7 mouse cellular contexts compared by ENCODE assay signal in genomic region chr9:59035342-59036158, GRCm38 (mm10). TPM values are rescaled to one million over a fixed set of nuclear protein-coding genes. Genes with fewer than 3 reads are reported as not detected.
DNase-seq lines count a peak whose midpoint lies in the region; ATAC-seq and TF ChIP-seq lines count a peak whose summit lies in the region.

No protein-coding gene starts in this region.

- ATAC-seq in intestine, postnatal 0 days, result no peak
- peak; percentile 32 for ATAC-seq in midbrain, embryonic 13.5 days
- ATAC-seq in stomach, postnatal 0 days (ENCODE audit: low FRiP score, low TSS enrichment), result no peak

- peak overlapping the region; percentile 89 for H3K9ac ChIP-seq in intestine, postnatal 0 days (ENCODE audit: low read depth, low read length)
- H3K9ac ChIP-seq in midbrain, embryonic 13.5 days (replicated peaks), result peak overlapping the region; percentile 93
- peak overlapping the region; percentile 96 for H3K9ac ChIP-seq in stomach, postnatal 0 days (ENCODE audit: low read length)

- H3K36me3 ChIP-seq in intestine, postnatal 0 days (ENCODE audit: control insufficient read depth, insufficient read depth), result no peaks in the 10 kb centered on the region
- H3K36me3 ChIP-seq in limb, embryonic 10.5 days, result no peaks in the 10 kb centered on the region
- H3K36me3 ChIP-seq in midbrain, embryonic 13.5 days, result no peaks in the 10 kb centered on the region
- H3K36me3 ChIP-seq in stomach, postnatal 0 days (ENCODE audit: control insufficient read depth, insufficient read depth, low read length), result no peaks in the 10 kb centered on the region

- under 1% methylated on average over 60 of the region's 63 CpGs for WGBS in intestine, postnatal 0 days
- WGBS in limb, embryonic 10.5 days, result under 1% methylated on average over 62 of the region's 63 CpGs
- under 1% methylated on average over 61 of the region's 63 CpGs for WGBS in midbrain, embryonic 13.5 days
- under 1% methylated on average over 55 of the region's 63 CpGs for WGBS in stomach, postnatal 0 days

- TF ChIP-seq EP300 in stomach, postnatal 0 days (optimal IDR thresholded peaks at IDR 0.05), result no peak

- DNase-seq in adrenal gland, adult 8-10 months, result peak; percentile 26
- peak; percentile 30 to 52 for DNase-seq in cerebellum, postnatal 4 days (ENCODE audit: low spot score in 2 of 2)
- peak; percentile 47 for DNase-seq in gastrocnemius, postnatal 10 days
- DNase-seq in limb, embryonic 10.5 days (ENCODE audit: low spot score), result peak; percentile 69
- peak; percentile 57 for DNase-seq in stomach, postnatal 0 days (ENCODE audit: low spot score)

- H3K9me3 ChIP-seq in intestine, postnatal 0 days (ENCODE audit: control insufficient read depth), result no peaks in the 10 kb centered on the region
- H3K9me3 ChIP-seq in limb, embryonic 10.5 days (replicated peaks), result no peaks in the 10 kb centered on the region
- H3K9me3 ChIP-seq in midbrain, embryonic 13.5 days, result no peaks in the 10 kb centered on the region
- H3K9me3 ChIP-seq in stomach, postnatal 0 days (ENCODE audit: control insufficient read depth, low read length), result no peaks in the 10 kb centered on the region

- peak overlapping the region; percentile 92 for H3K4me3 ChIP-seq in intestine, postnatal 0 days (ENCODE audit: low read depth, low read length)
- peak overlapping the region; percentile 98 for H3K4me3 ChIP-seq in limb, embryonic 10.5 days
- peak overlapping the region; percentile 87 for H3K4me3 ChIP-seq in midbrain, embryonic 13.5 days (replicated peaks)
- H3K4me3 ChIP-seq in stomach, postnatal 0 days (ENCODE audit: low read depth, low read length), result peak overlapping the region; percentile 95

- TF ChIP-seq CTCF in intestine, postnatal 0 days (IDR thresholded peaks at IDR 0.05; ENCODE audit: low read depth), result peak; percentile 60
- TF ChIP-seq CTCF in stomach, postnatal 0 days (IDR thresholded peaks at IDR 0.05; ENCODE audit: low read depth), result peak; percentile 63

- no peaks in the 10 kb centered on the region; the same call in 1 of the 2 replicates for H3K4me1 ChIP-seq in intestine, postnatal 0 days (replicated peaks; ENCODE audit: control insufficient read depth, insufficient read depth, low read length)
- H3K4me1 ChIP-seq in limb, embryonic 10.5 days, result peaks cover 39% of the 10 kb centered on the region
- peaks cover 33% of the 10 kb centered on the region for H3K4me1 ChIP-seq in midbrain, embryonic 13.5 days (replicated peaks)
- no peaks in the 10 kb centered on the region for H3K4me1 ChIP-seq in stomach, postnatal 0 days (replicated peaks; ENCODE audit: control insufficient read depth, insufficient read depth)

- H3K27ac ChIP-seq in intestine, postnatal 0 days (ENCODE audit: low read depth, low read length), result peak overlapping the region; percentile 96
- H3K27ac ChIP-seq in limb, embryonic 10.5 days, result peak overlapping the region; percentile 99
- H3K27ac ChIP-seq in midbrain, embryonic 13.5 days, result peak overlapping the region; percentile 100
- H3K27ac ChIP-seq in stomach, postnatal 0 days (replicated peaks), result peak overlapping the region; percentile 99

- H3K4me2 ChIP-seq in intestine, postnatal 0 days (replicated peaks; ENCODE audit: low read depth), result peak overlapping the region; percentile 94
- H3K4me2 ChIP-seq in midbrain, embryonic 13.5 days (replicated peaks), result peak overlapping the region; percentile 65
- H3K4me2 ChIP-seq in stomach, postnatal 0 days (replicated peaks; ENCODE audit: low read depth), result peak overlapping the region; percentile 87

- no peaks in the 10 kb centered on the region for H3K27me3 ChIP-seq in intestine, postnatal 0 days (replicated peaks; ENCODE audit: control insufficient read depth, insufficient read depth, low read length)
- no peaks in the 10 kb centered on the region for H3K27me3 ChIP-seq in limb, embryonic 10.5 days (ENCODE audit: low read depth, poor library complexity, severe bottlenecking)
- H3K27me3 ChIP-seq in midbrain, embryonic 13.5 days, result no peaks in the 10 kb centered on the region
- no peaks in the 10 kb centered on the region for H3K27me3 ChIP-seq in stomach, postnatal 0 days (ENCODE audit: control insufficient read depth, insufficient read depth, low read length)

RNA-seq across cellular contexts. Expression of gene Neo1, which starts 0.7 kb away (rescaled TPM):
- total RNA-seq in adrenal gland, adult 8-10 months (2022), result 100 to 1,000 TPM in 2 of 4 experiments, 10 to 100 TPM in 2; 50.5 to 118 (median 83.2) TPM
- 10 to 100 TPM; 65.9 to 68.0 TPM for total RNA-seq in gastrocnemius, postnatal 10 days (2021)
- polyA plus RNA-seq in intestine, postnatal 0 days (2015; fragmentation: Nextera tagmentation; extraction: Ambion mirVana), result 8.3 and 8.6 TPM in 2 replicates
- polyA plus RNA-seq in limb, embryonic 10.5 days (2016; fragmentation: Nextera tagmentation; extraction: Ambion mirVana), result 27.3 and 37.2 TPM in 2 replicates
- 36.6 and 40.8 TPM in 2 replicates for polyA plus RNA-seq in midbrain, embryonic 13.5 days (2015; fragmentation: Nextera tagmentation; extraction: Ambion mirVana)
- polyA plus RNA-seq in stomach, postnatal 0 days (2015; fragmentation: Nextera tagmentation; extraction: Ambion mirVana), result 11.5 and 14.1 TPM in 2 replicates
